Mouse (Mus musculus): Measurements from ENCODE around the gene Pdzd7. TPM values are rescaled to one million over a fixed set of nuclear protein-coding genes. Genes with fewer than 3 reads are reported as not detected.

Gene Pdzd7
- total RNA-seq, 2 experiments from 2014 or later = not detected

- ATAC-seq (replicated peaks; ENCODE audit: low FRiP score, poor library complexity, severe bottlenecking) = peak; percentile 41; the same call in 1 of the 2 replicates
Measured at GRCm38 (mm10) chr19:45036867-45037266, 8.7 kb downstream of the Pdzd7 start.

DNA sequence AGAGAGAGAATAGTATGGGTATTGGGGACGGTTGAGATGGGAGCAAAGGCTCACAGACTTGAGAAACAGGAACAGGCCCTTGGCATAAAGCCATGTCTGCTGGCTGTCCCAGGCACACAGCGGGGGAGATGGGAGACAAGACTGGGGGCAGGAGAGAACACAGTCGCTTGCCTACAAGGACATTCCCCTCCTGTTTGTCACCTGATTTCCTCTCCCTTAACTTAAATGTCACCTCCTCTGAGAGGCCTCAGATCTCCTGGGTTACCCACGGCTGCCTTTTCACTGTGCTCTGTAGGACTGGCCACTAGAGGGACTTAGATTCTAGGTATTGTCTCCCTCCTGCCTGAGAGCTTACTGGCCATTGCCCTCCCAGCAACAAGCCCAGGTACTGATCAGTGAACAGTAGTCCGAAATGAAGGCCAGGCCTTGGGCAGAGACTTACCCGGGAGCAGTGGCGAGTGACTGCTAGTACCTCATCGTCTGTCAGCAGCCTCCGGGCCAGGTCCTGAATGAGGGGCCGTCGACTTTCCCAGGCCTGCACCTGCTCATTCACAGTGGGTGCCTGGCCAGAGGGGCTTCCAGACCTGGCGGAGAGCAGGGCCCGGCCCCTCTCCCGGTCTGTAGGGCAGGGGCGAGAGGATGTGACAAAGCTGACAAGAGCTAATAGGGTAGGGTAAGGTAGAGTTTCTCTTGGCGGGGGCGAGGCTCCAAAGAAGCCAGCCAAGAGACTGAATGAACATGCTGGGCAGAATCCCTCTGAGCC is 12.8 kb downstream of the Pdzd7 start:
- no peak for ATAC-seq (replicated peaks; ENCODE audit: low FRiP score, poor library complexity, severe bottlenecking)

- ATAC-seq (replicated peaks; ENCODE audit: low FRiP score, poor library complexity, severe bottlenecking) = peak; percentile 67
Measured at GRCm38 (mm10) chr19:45031780-45032179, 13.7 kb downstream of the Pdzd7 start.

DNA sequence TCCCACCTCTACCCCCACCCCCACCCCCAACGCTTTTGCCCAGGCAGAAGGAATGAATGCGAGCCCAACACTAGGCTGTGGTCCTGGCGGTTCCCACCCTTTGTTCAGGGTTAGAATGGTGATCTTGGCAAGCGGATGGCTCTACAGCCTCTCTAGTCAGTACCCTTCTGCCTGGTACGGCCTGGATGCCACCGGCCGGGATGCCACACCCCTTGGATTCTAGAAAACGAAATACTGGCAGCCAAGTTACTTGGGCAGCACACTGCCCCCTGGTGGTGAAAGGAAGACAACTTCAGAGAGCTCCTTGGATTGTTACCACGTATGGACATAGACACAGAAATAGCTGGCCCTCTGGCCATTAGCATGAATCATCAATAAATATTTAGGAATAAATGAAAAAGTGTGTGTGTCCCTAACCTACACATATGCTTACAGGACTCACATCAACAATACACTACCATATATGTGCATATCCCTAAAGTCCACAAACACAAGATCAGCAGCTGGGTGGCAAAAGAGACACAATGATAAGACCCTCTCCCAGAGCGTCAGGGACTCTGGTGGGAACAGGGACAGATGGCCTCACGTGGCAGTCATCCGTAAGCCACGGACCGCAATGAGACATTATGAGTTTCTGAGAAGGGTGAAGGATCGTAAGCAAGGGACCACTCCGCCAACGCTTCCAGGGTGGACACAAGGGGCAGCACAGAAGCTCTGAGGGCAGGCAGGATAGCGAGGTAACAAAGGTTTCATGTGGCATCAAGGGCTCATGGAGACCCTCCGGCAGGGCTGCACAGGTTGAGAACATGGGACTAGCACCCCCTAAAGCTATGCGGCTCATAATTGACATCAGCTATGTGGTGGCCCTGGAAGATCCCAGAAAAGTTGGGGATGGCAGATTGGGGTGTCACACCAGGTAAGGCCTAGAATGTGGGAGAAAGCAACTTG is 14.5 kb downstream of the Pdzd7 start:
- ATAC-seq (replicated peaks; ENCODE audit: low FRiP score, poor library complexity, severe bottlenecking) = peak; percentile 64

DNA sequence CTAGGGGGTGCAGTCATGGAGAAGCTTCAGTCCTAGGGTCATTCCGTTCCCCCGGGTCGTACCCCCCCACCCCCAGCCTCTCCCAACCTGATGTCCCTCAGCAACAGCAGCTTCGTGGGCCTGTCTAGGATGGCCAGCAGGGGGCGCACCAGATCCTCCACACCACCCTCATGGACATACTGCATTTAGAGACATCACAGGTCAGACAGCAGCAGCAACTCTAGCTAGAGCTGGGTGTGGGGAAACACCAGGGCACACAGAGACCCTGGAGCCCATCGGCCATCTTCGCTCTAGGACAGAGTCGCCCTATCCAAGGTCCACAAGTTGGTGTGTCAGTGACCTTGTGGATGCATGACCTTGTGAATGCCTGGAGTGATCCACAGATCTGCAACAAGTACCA is 15.4 kb downstream of the Pdzd7 start:
- ATAC-seq (replicated peaks; ENCODE audit: low FRiP score, poor library complexity, severe bottlenecking) = 0 out of 2 replicates have a peak, but pooled peaks have one; percentile 43

DNA sequence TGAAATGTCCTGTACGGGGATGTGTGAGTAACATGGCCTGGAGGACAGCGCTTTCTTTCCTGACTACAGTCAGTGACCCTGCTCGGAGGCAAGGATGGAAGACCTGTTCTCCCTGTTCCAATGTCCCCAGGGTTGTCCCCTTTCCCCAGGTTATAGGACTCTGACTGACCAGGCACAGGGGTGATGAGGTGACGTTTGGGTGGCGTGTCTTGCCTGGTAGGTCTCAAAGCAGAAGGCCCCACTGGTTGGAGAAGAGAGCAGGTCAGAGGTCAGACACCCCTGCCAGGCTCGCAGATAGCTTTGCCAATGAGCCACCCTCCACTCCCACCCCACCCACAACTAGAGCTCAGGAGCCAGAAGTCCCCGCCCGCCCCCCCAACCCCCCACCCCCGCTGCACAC is 15.9 kb downstream of the Pdzd7 start:
- no peak for ATAC-seq (replicated peaks; ENCODE audit: low FRiP score, poor library complexity, severe bottlenecking)

DNA sequence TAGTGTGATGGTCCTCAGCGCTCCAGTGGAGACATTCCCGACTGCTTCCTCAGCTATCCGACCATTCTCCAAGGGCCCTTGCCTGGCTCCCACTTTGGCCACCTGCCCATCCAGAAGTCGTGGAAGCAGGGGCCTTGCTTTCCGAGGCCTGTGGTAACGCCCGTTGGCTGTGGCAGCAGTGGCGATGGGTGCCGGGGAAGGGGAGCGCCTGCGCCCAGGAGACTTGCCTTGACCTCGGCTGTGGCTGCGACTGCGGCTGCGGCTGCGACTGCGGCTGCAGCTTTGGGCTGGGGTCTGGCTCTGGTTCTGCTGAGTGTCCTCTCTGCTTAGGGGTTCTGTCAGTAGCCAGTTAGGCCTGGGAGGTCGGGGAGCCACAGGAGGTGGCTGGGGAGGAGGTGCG is 16.8 kb downstream of the Pdzd7 start:
- ATAC-seq (replicated peaks; ENCODE audit: low FRiP score, poor library complexity, severe bottlenecking) = no peak

- ATAC-seq (replicated peaks; ENCODE audit: low FRiP score, poor library complexity, severe bottlenecking) = no peak
Measured at GRCm38 (mm10) chr19:45027848-45028247, 17.7 kb downstream of the Pdzd7 start.

DNA sequence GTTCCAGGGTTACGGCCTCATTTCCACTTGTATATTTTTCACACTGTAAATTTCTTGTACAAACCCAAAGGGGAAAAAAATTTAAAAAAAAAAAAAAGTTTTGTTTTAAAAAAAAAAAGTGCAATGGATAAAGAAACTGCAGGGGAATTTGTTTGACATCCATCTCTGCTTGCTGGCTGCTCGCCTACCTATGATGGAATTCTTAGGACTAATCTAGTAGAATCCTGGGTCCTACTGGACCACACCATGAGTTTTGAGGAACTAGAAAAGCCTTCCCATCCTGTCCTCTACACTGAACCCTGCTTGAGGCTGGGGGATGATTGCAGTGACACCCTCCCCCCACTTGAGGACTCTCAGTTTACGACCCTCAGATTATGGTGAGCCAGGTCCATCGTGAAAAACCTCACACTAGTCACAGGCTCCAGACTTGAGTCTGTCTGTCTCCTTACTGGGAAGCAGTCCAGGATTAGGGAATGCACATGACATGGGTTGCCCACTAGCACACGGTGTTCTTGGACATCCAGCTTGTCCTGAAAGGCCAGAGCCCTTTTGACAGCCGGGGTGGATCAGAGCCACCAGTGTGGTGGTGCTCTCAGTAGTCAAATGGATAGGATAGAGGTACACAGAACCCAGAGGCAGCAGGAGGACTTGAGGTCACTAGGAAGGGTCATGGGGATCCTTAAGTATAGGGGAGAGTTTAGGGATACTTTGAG is 18.4 kb downstream of the Pdzd7 start:
- no peak for ATAC-seq (replicated peaks; ENCODE audit: low FRiP score, poor library complexity, severe bottlenecking)

DNA sequence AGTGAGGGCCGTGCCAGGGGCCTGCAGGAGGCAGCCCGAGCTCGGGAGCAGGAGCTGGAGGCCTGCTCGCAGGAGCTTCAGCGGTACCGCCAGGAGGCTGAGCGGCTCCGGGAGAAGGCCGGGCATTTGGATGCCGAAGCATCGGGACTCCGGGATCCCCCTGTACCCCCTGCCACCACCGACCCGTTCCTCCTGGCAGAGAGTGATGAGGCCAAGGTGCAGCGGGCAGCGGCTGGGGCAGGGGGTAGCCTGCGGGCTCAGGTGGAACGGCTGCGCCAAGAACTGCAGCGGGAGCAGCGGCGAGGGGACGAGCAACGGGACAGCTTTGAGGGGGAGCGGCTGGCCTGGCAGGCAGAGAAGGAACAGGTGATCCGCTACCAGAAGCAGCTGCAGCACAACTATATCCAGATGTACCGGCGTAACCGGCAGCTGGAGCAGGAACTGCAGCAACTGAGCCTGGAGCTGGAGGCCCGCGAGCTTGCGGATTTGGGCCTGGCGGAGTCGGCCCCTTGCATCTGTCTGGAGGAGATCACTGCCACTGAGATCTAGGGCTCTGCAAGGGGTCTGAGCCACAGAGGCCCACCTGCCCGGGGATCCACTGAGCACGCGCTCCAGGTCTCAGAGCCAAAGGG is 19.5 kb downstream of the Pdzd7 start:
- no peak for ATAC-seq (replicated peaks; ENCODE audit: low FRiP score, poor library complexity, severe bottlenecking)

GRCm38 (mm10) chr19:45024775-45025174 is 20.7 kb downstream of the Pdzd7 start:
- ATAC-seq (replicated peaks; ENCODE audit: low FRiP score, poor library complexity, severe bottlenecking) = no peak

DNA sequence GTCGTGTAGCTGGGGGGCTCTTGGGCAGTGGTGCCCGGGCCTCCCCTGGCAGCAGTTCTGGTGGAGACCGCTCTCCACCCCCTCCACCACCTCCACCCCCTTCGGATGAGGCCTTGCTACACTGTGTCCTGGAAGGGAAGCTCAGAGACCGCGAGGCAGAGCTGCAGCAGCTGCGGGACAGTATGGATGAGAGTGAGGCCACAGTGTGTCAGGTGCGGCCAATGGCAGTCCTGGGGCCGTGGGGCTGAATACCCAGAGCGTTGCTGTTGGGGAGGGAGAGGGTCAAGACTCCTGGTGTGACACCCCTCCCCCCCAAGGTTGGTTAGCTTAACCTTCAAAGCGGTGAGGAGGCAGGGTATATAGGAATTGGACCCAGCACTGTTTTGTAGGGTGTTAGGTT is 21.5 kb downstream of the Pdzd7 start:
- ATAC-seq (replicated peaks; ENCODE audit: low FRiP score, poor library complexity, severe bottlenecking) = no peak

DNA sequence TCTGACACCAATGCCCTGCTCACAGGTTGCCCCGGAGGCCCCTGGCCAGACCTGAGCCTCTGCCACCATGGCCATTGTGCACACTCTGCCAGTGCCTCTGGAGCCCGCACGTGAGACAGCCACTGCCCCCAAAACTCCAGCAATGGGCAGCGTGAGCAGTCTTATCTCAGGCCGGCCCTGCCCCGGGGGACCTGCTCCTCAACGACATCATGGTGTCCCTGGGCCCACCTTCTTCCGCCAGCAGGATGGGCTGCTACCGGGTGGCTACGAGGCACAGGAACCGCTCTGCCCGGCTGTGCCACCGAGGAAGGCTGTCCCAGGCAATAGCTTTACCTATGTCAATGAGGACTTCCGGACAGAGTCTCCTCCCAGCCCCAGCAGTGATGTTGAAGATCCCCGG is 24.2 kb downstream of the Pdzd7 start:
- no peak for ATAC-seq (replicated peaks; ENCODE audit: low FRiP score, poor library complexity, severe bottlenecking)

DNA sequence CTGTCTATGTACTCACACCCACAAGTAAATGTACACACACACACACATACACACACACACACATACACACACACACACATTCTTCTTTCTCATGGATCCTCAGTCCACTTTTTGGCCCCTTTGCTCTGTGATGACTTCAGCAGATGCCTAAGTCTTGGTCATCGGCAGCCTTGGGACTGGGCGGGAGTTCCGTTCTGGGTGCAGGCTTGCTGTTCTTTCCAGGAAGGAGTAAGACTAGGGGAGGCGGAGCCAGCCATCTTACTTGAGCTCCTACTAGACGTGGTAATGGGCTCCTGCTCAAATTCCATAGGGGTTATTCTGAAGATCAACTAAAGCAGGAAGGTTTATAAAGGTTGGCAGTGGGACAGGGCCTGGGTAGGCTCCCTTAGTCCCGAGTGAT is 25.2 kb downstream of the Pdzd7 start:
- no peak for ATAC-seq (replicated peaks; ENCODE audit: low FRiP score, poor library complexity, severe bottlenecking)

- no peak for ATAC-seq (replicated peaks; ENCODE audit: low FRiP score, poor library complexity, severe bottlenecking)
Measured at GRCm38 (mm10) chr19:45018351-45018831, 27.1 kb downstream of the Pdzd7 start.

GRCm38 (mm10) chr19:45017909-45018308 is 27.6 kb downstream of the Pdzd7 start:
- ATAC-seq (replicated peaks; ENCODE audit: low FRiP score, poor library complexity, severe bottlenecking) = no peak

DNA sequence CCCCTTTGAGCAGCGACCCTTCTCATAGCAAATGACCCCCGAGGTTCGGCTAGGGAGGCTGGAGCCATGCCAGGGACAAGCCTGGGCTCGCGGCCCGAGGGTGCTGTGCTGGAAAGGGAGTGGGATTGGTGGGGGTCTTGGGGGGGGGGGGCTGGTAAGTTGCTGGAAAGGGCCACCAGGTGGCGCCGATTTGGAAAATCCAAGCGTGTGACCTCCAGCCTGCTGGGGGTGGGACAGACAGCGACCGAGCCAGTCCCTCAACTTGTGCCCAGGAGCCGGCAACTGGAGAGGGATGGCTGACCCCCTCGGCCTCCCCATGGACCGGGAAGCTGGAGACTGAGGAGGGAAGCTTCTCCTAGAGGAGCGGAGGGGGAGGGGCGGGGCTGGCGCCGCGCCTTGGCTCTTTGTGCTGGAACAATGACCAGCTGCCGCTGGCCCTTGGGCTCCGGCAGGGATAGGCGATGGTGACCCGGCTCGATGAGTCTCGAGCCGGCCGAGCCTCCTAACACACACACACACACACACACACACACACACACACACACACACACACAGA is 28.2 kb downstream of the Pdzd7 start:
- no peak for ATAC-seq (replicated peaks; ENCODE audit: low FRiP score, poor library complexity, severe bottlenecking)

GRCm38 (mm10) chr19:45016341-45017215 is 28.9 kb downstream of the Pdzd7 start:
- no peak for ATAC-seq (replicated peaks; ENCODE audit: low FRiP score, poor library complexity, severe bottlenecking)

Data from erythroid progenitor cell, adult 5-6 weeks (primary cell).